Mouse (Mus musculus): ENCODE results near the gene A930009A15Rik. TPM values are rescaled to one million over a fixed set of nuclear protein-coding genes. Genes with fewer than 3 reads are reported as not detected.

The A930009A15Rik gene
- polyA plus RNA-seq, 1 experiment from 2014 or later = 1.6 TPM

- H3K4me2 ChIP-seq (ENCODE audit: low read length) = no peak overlapping the region
- H3K27ac ChIP-seq (ENCODE audit: low read depth, low read length) = no peak overlapping the region
- no peak overlapping the region for H3K4me3 ChIP-seq (ENCODE audit: low read length)
- no peaks in the 10 kb centered on the region for H3K36me3 ChIP-seq (ENCODE audit: control insufficient read depth, insufficient read depth, low read length)
- WGBS = 51% methylated on average over 15 of the region's 15 CpGs
- no peak overlapping the region for H3K9ac ChIP-seq (ENCODE audit: low read depth, low read length)
- H3K27me3 ChIP-seq (replicated peaks; ENCODE audit: control insufficient read depth, insufficient read depth, low read length) = no peaks in the 10 kb centered on the region
- ATAC-seq = no peak
- no peaks in the 10 kb centered on the region for H3K4me1 ChIP-seq (ENCODE audit: control insufficient read depth, insufficient read depth, low read depth, low read length)
- H3K9me3 ChIP-seq (ENCODE audit: control insufficient read depth, low read length) = no peaks in the 10 kb centered on the region
These were observed 54.3 kb downstream of the A930009A15Rik start for GRCm38 (mm10) chr10:115623956-115624671.

GRCm38 (mm10) chr10:115624957-115625356 is 55.2 kb downstream of the A930009A15Rik start:
- H3K9ac ChIP-seq (ENCODE audit: low read depth, low read length) = no peak overlapping the region
- H3K4me2 ChIP-seq (ENCODE audit: low read length) = no peak overlapping the region
- H3K36me3 ChIP-seq (ENCODE audit: control insufficient read depth, insufficient read depth, low read length) = no peaks in the 10 kb centered on the region
- H3K9me3 ChIP-seq (ENCODE audit: control insufficient read depth, low read length) = no peaks in the 10 kb centered on the region
- WGBS = 96% methylated on average over 2 of the region's 2 CpGs
- no peaks in the 10 kb centered on the region for H3K4me1 ChIP-seq (ENCODE audit: control insufficient read depth, insufficient read depth, low read depth, low read length)
- no peak for ATAC-seq
- no peaks in the 10 kb centered on the region for H3K27me3 ChIP-seq (replicated peaks; ENCODE audit: control insufficient read depth, insufficient read depth, low read length)
- no peak overlapping the region for H3K27ac ChIP-seq (ENCODE audit: low read depth, low read length)
- no peak overlapping the region for H3K4me3 ChIP-seq (ENCODE audit: low read length)

DNA sequence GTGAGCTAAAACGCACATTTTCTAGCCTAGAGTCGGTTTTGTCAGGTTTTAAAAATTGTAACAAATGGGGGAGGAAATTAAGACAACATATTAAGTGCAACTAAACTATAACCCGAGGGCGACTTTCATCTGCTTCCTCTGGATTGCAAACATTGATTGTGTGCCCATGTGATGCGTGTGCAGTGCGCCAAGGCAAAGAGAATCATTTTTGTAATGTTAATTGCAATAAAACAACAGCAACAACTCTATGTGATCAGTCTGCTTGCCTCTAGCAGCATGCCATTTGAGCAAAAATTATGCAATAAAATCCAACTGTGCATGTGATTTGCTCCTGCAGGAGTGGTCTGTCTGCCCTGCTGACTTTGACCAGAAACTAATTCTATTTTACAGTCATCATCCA is 56.9 kb downstream of the A930009A15Rik start:
- no peak overlapping the region for H3K4me3 ChIP-seq (ENCODE audit: low read length)
- H3K9me3 ChIP-seq (ENCODE audit: control insufficient read depth, low read length) = no peaks in the 10 kb centered on the region
- H3K27ac ChIP-seq (ENCODE audit: low read depth, low read length) = no peak overlapping the region
- H3K36me3 ChIP-seq (ENCODE audit: control insufficient read depth, insufficient read depth, low read length) = no peaks in the 10 kb centered on the region
- WGBS = 76% methylated on average over 6 of the region's 6 CpGs
- no peaks in the 10 kb centered on the region for H3K4me1 ChIP-seq (ENCODE audit: control insufficient read depth, insufficient read depth, low read depth, low read length)
- no peak overlapping the region for H3K9ac ChIP-seq (ENCODE audit: low read depth, low read length)
- H3K27me3 ChIP-seq (replicated peaks; ENCODE audit: control insufficient read depth, insufficient read depth, low read length) = no peaks in the 10 kb centered on the region
- ATAC-seq = 0 out of 2 replicates have a peak, but pooled peaks have one; percentile 40
- no peak overlapping the region for H3K4me2 ChIP-seq (ENCODE audit: low read length)

Other genes with a start within 250 kb of the A930009A15Rik start
- gene Tmem19, start 207.5 kb upstream of the A930009A15Rik start, polyA plus RNA-seq (2015; fragmentation: Nextera tagmentation; extraction: Ambion mirVana) = 34.0 and 34.1 TPM in 2 replicates
- gene Thap2, start 185.5 kb upstream of the A930009A15Rik start, polyA plus RNA-seq (2015; fragmentation: Nextera tagmentation; extraction: Ambion mirVana) = 19.9 and 20.0 TPM in 2 replicates
- 12.5 and 13.2 TPM in 2 replicates for gene Zfc3h1, start 185.0 kb upstream of the A930009A15Rik start, polyA plus RNA-seq (2015; fragmentation: Nextera tagmentation; extraction: Ambion mirVana)
- 2.7 and 2.8 TPM in 2 replicates for gene Lgr5, start 17.8 kb downstream of the A930009A15Rik start, polyA plus RNA-seq (2015; fragmentation: Nextera tagmentation; extraction: Ambion mirVana)
- gene Tspan8, start 246.8 kb downstream of the A930009A15Rik start, polyA plus RNA-seq (2015; fragmentation: Nextera tagmentation; extraction: Ambion mirVana) = 0.59 and 0.88 TPM in 2 replicates